Mouse (Mus musculus): ENCODE data around the gene Cilp2.

The Cilp2 gene

GRCm38 (mm10) chr8:69870907-69871306, 16.6 kb downstream of the Cilp2 start:
- DNase-seq = no peak

GRCm38 (mm10) chr8:69870003-69870765, 17.3 kb downstream of the Cilp2 start:
- peak; percentile 51 for DNase-seq

GRCm38 (mm10) chr8:69867696-69868326, 19.7 kb downstream of the Cilp2 start:
- no peak for DNase-seq

GRCm38 (mm10) chr8:69864180-69864579, 23.3 kb downstream of the Cilp2 start:
- no peak for DNase-seq

- DNase-seq = no peak
Measured at GRCm38 (mm10) chr8:69863387-69864020, 24.0 kb downstream of the Cilp2 start.

GRCm38 (mm10) chr8:69861251-69861650, 26.2 kb downstream of the Cilp2 start:
- DNase-seq = no peak

GRCm38 (mm10) chr8:69860807-69861206, 26.7 kb downstream of the Cilp2 start:
- no peak for DNase-seq

GRCm38 (mm10) chr8:69853869-69854268, 33.6 kb downstream of the Cilp2 start:
- DNase-seq = no peak

- DNase-seq = no peak
Measured at GRCm38 (mm10) chr8:69850926-69851506, 36.5 kb downstream of the Cilp2 start.

- DNase-seq = no peak
Measured at GRCm38 (mm10) chr8:69849899-69850298, 37.6 kb downstream of the Cilp2 start.

GRCm38 (mm10) chr8:69848951-69849350, 38.5 kb downstream of the Cilp2 start:
- DNase-seq = no peak

- DNase-seq = no peak
Measured at GRCm38 (mm10) chr8:69847167-69848065, 40.1 kb downstream of the Cilp2 start.

- DNase-seq = no peak
Measured at GRCm38 (mm10) chr8:69837057-69837682, 50.3 kb downstream of the Cilp2 start.

- DNase-seq = peak; percentile 76
Measured at GRCm38 (mm10) chr8:69832298-69832853, 55.1 kb downstream of the Cilp2 start, which contains the start of gene Pbx4. Gene Pbx4 (plus strand): TSS chr8:69832491.
